ENCODE assay signal across 11 mouse cellular contexts in the genomic region with DNA sequence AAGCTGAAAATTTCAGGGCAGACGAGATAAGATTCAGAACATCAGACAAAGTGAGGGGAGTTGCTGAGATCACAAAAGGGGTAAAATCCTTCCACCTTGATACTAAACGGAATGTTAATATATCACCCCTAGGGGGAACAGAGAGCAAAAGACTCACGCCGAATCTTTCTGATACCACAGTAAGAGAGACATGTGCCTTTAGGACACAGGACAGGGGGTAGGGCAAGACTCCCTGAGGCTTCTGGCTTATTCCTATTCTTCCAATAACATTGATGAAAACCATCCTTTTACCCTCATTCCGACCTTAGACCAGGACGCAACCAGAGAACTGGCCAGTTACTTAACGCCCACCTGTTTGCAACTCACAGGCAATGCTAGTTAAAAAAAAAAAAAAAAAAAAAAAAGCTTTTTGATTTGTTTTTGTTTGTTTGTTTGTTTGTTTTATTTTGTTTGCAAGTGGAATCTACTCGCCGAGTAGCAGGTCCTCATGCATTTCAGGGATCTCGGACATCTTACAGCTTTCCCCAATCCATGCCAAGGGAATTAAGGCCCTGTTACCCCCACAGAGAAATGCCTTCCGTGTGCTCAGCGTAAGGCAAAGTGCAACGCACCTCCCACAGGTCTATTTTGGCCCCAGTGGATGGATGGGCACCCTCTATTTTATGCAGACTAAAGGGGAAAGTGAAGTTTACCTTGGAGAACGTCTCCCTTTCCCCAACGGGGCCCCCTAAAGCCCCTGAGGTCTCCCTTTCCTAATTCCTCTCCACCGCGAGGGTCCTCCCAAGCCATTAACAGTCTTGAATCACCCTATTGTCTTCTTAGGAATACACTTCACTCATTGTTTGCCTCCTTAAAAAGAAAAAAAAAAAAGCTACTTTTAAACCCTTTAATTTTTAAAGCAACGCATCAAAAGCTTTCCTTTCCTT.
DNase-seq lines count a peak whose midpoint lies in the region; ATAC-seq and TF ChIP-seq lines count a peak whose summit lies in the region.
"Had no signal": no experiment of that assay in that cellular context is flagged by ENCODE, and none has a peak within 500 bp of the region (broad histone marks: within the 10 kb centered on the region; RNA-seq: fewer than 3 reads in every experiment).

No protein-coding gene starts in this region.

- no peak for DNase-seq in limb, embryonic 10.5 days (ENCODE audit: low spot score)
- DNase-seq in midbrain, embryonic 10.5 days (ENCODE audit: low spot score), result no peak
- DNase-seq in stomach, postnatal 0 days (ENCODE audit: low spot score), result no peak
- DNase-seq in layer of hippocampus, postnatal 14 days (ENCODE audit: low spot score in 2 of 2), result no peak
- no peak for DNase-seq in spleen, adult 12 weeks (ENCODE audit: low spot score)
- no peak for DNase-seq in frontal cortex, postnatal 14 days (ENCODE audit: low spot score in 2 of 2)
- DNase-seq: adrenal gland, adult 2 months had no signal

- H3K27ac ChIP-seq in limb, embryonic 13.5 days, result no peak overlapping the region
- no peak overlapping the region for H3K27ac ChIP-seq in limb, embryonic 10.5 days
- peak overlapping the region; percentile 56; the same call in 1 of the 2 replicates for H3K27ac ChIP-seq in forebrain, embryonic 12.5 days
- H3K27ac ChIP-seq in midbrain, embryonic 10.5 days (replicated peaks), result no peak overlapping the region; the same call in 1 of the 2 replicates
- no peak overlapping the region for H3K27ac ChIP-seq in stomach, postnatal 0 days (replicated peaks)
- H3K27ac ChIP-seq: kidney, postnatal 0 days had no signal

- H3K9me3 ChIP-seq in limb, embryonic 13.5 days, result no peaks in the 10 kb centered on the region
- no peaks in the 10 kb centered on the region for H3K9me3 ChIP-seq in limb, embryonic 10.5 days (replicated peaks)
- no peaks in the 10 kb centered on the region for H3K9me3 ChIP-seq in forebrain, embryonic 12.5 days
- H3K9me3 ChIP-seq in midbrain, embryonic 10.5 days (replicated peaks), result no peaks in the 10 kb centered on the region
- no peaks in the 10 kb centered on the region for H3K9me3 ChIP-seq in stomach, postnatal 0 days (ENCODE audit: control insufficient read depth, low read length)

- WGBS in limb, embryonic 13.5 days, result 61% methylated on average over 18 of the region's 18 CpGs
- 66% methylated on average over 18 of the region's 18 CpGs for WGBS in limb, embryonic 10.5 days
- 10% methylated on average over 18 of the region's 18 CpGs for WGBS in forebrain, embryonic 12.5 days
- 35% methylated on average over 18 of the region's 18 CpGs for WGBS in midbrain, embryonic 10.5 days
- 62% methylated on average over 18 of the region's 18 CpGs for WGBS in stomach, postnatal 0 days

- no peak for ATAC-seq in limb, embryonic 13.5 days (ENCODE audit: low FRiP score, low read depth)
- ATAC-seq in forebrain, embryonic 12.5 days (ENCODE audit: low FRiP score), result no peak
- ATAC-seq in stomach, postnatal 0 days (ENCODE audit: low FRiP score, low TSS enrichment), result no peak
- ATAC-seq: liver, postnatal 0 days had no signal

- no peaks in the 10 kb centered on the region for H3K27me3 ChIP-seq in limb, embryonic 13.5 days
- no peaks in the 10 kb centered on the region for H3K27me3 ChIP-seq in limb, embryonic 10.5 days (ENCODE audit: low read depth, poor library complexity, severe bottlenecking)
- peaks cover 27% of the 10 kb centered on the region; the same call in 1 of the 2 replicates for H3K27me3 ChIP-seq in forebrain, embryonic 12.5 days
- H3K27me3 ChIP-seq in midbrain, embryonic 10.5 days (ENCODE audit: low read depth, poor library complexity, severe bottlenecking), result peaks cover 52% of the 10 kb centered on the region
- H3K27me3 ChIP-seq in stomach, postnatal 0 days (ENCODE audit: control insufficient read depth, insufficient read depth, low read length), result no peaks in the 10 kb centered on the region

- TF ChIP-seq CTCF in stomach, postnatal 0 days (IDR thresholded peaks at IDR 0.05; ENCODE audit: low read depth), result peak; percentile 20; the same call in 1 of the 2 replicates

- no peak overlapping the region for H3K4me3 ChIP-seq in limb, embryonic 13.5 days
- H3K4me3 ChIP-seq in limb, embryonic 10.5 days, result no peak overlapping the region
- no peak overlapping the region for H3K4me3 ChIP-seq in forebrain, embryonic 12.5 days (replicated peaks)
- H3K4me3 ChIP-seq in midbrain, embryonic 10.5 days, result peak overlapping the region; percentile 36; the same call in 1 of the 2 replicates
- no peak overlapping the region for H3K4me3 ChIP-seq in stomach, postnatal 0 days (ENCODE audit: low read depth, low read length)

- H3K4me2 ChIP-seq in limb, embryonic 13.5 days (replicated peaks), result peak overlapping the region; percentile 39; the same call in 1 of the 2 replicates
- H3K4me2 ChIP-seq in forebrain, embryonic 12.5 days, result peak overlapping the region; percentile 50
- H3K4me2 ChIP-seq in stomach, postnatal 0 days (replicated peaks; ENCODE audit: low read depth), result no peak overlapping the region

- H3K36me3 ChIP-seq in limb, embryonic 13.5 days, result no peaks in the 10 kb centered on the region
- H3K36me3 ChIP-seq in limb, embryonic 10.5 days, result no peaks in the 10 kb centered on the region
- H3K36me3 ChIP-seq in forebrain, embryonic 12.5 days (replicated peaks), result no peaks in the 10 kb centered on the region
- H3K36me3 ChIP-seq in midbrain, embryonic 10.5 days, result no peaks in the 10 kb centered on the region
- H3K36me3 ChIP-seq in stomach, postnatal 0 days (ENCODE audit: control insufficient read depth, insufficient read depth, low read length), result no peaks in the 10 kb centered on the region

- no peak overlapping the region for H3K9ac ChIP-seq in limb, embryonic 13.5 days
- H3K9ac ChIP-seq in forebrain, embryonic 12.5 days, result no peak overlapping the region; the same call in 1 of the 2 replicates
- no peak overlapping the region for H3K9ac ChIP-seq in stomach, postnatal 0 days (ENCODE audit: low read length)
- H3K9ac ChIP-seq: liver, postnatal 0 days had no signal

- peaks cover 26% of the 10 kb centered on the region for H3K4me1 ChIP-seq in limb, embryonic 13.5 days
- H3K4me1 ChIP-seq in limb, embryonic 10.5 days, result peaks cover 20% of the 10 kb centered on the region
- H3K4me1 ChIP-seq in forebrain, embryonic 12.5 days, result peaks cover 56% of the 10 kb centered on the region
- H3K4me1 ChIP-seq in midbrain, embryonic 10.5 days, result peaks cover 47% of the 10 kb centered on the region
- no peaks in the 10 kb centered on the region for H3K4me1 ChIP-seq in stomach, postnatal 0 days (replicated peaks; ENCODE audit: control insufficient read depth, insufficient read depth)

- no peak for TF ChIP-seq EP300 in stomach, postnatal 0 days (optimal IDR thresholded peaks at IDR 0.05)
